Mouse (Mus musculus) embryonic fibroblast, embryonic 13.5 days (primary cell): Measurements from ENCODE around the gene Tbxa2r.

Experiments
- CTCF ChIP-seq: IDR thresholded peaks from 2 replicates; pipeline ENCODE4 v1.5.1; 2011; ENCODE audit warnings: mild to moderate bottlenecking, control low read depth, low read length, moderate library complexity, borderline replicate concordance; ENCODE audit not compliant: insufficient read depth
- POLR2A ChIP-seq: IDR thresholded peaks from 2 replicates; pipeline ENCODE4 v1.6.1; 2011; ENCODE audit warnings: low read depth, mild to moderate bottlenecking, control low read depth, low read length, moderate library complexity

DNA sequence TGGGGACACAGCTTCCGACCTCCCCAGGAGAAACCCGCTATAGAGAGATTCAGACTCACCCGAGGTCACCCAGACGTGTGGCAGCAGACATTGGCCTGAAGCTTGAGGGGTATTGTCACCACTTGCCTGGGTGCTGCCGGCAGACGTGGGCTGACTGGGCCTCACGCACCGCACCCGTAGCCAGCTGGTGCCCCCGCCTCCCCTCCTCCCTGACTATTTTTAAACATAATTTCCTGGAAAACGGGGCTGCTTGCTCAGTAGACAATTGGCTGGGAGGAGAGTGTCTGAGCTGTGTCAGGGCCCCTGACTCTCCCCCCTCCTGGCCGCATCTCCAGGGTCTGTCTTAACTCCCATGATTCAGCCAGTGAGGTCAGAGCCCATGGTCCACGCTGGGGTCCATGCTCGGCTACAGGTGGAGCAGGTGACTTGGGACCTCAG lies 25.7 kb upstream of the Tbxa2r start:
- no peak for TF ChIP-seq CTCF
- no peak for TF ChIP-seq POLR2A
